Mouse (Mus musculus) midbrain, embryonic 10.5 days (tissue): ENCODE results near the gene Uqcrh. TPM values are rescaled to one million over a fixed set of nuclear protein-coding genes. Genes with fewer than 3 reads are reported as not detected.

Source experiments
- DNase-seq: peaks from one replicate; pipeline ENCODE4 v3.0.0-alpha.2; 2017; ENCODE audit warnings: low spot score
- H3K27ac ChIP-seq: fragments of 300-500 bp; sonication (generic); replicated peaks from 2 replicates; pipeline ENCODE4 v1.5.1; 2016; ENCODE audit warnings: mild to moderate bottlenecking
- H3K27me3 ChIP-seq: fragments of 300-500 bp; sonication (generic); 2 replicates; pipeline ENCODE4 v1.6.1; 2016; ENCODE audit warnings: low read depth, mild to moderate bottlenecking; ENCODE audit not compliant: poor library complexity, severe bottlenecking
- H3K36me3 ChIP-seq: fragments of 300-500 bp; sonication (generic); 2 replicates; pipeline ENCODE4 v1.6.1; 2016; ENCODE audit warnings: mild to moderate bottlenecking, moderate library complexity
- H3K4me1 ChIP-seq: fragments of 300-500 bp; sonication (generic); 2 replicates; pipeline ENCODE4 v1.6.1; 2016
- H3K4me3 ChIP-seq: fragments of 300-500 bp; sonication (generic); 2 replicates; pipeline ENCODE4 v1.5.1; 2016; ENCODE audit warnings: mild to moderate bottlenecking, moderate library complexity
- H3K9me3 ChIP-seq: fragments of 300-500 bp; sonication (generic); replicated peaks from 2 replicates; pipeline ENCODE4 v1.6.1; 2016; ENCODE audit warnings: mild to moderate bottlenecking
- WGBS: fragments of 180-500 bp; shearing (Covaris S2); methylation state at CpG from one replicate; pipeline ENCODE4 v1.1.7; 2016; 5-methylcytosine and 5-hydroxymethylcytosine counted together
- polyA plus RNA-seq: library from polyadenylated mRNA; unstranded; fragments of >200 nt; fragmentation: Nextera tagmentation; extraction: Ambion mirVana; gene quantifications from 2 replicates; pipeline ENCODE4 v1.2.1, GENCODE M21; 2016

Uqcrh gene
- polyA plus RNA-seq, 1 experiment from 2014 or later, result 449 TPM

DNA sequence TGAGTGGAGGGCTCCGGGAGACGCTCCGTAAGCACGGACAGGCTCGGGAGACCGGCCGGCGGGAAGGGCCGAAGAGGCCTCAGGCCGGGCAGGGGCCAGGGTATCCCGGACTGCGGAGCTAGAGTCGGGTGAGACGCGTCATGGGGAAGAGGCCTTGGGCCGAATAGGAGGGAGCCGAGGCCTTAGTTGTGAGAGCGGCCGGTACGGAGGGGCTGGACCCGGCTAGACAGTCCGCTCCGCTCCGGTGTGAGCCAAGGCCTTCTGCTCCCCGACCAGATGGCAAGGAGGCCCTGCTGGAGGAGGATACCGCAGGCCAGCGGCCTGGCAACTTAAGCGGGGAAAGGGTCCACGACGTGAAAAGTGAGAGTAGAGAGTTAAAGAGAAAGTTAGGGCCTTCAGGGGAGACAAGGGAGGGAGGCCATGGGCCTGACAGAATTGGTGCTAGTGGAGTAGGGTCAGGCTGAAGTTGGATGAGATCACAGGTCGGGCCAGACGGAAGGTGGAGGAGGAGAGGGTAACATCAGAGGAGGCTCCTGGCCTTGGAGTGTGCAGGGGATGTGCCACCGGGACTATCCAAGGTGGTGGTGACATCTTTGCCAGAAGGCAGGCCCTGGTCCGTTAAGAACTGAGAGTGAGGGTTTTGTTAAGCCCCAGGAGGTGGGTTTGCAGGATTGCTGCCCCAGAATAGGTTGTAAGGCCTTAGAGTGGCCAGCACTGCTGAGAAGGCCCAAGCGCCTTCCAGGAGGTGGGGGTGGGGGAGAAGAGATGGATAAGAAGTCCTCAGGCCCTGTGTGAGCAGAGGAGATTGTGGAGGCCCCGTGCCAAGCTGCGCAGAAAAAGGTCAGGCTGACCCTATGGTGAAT lies 1.7 kb upstream of the Uqcrh start:
- Histone ChIP-seq H3K27me3 (no peaks in the 10 kb centered on the region), H3K4me1 (peaks cover 37% of the 10 kb centered on the region), H3K4me3 (peak overlapping the region; percentile 99), H3K9me3 (no peaks in the 10 kb centered on the region), H3K36me3 (peaks cover 26% of the 10 kb centered on the region), H3K27ac (peak overlapping the region; percentile 99)
- 2% methylated on average over 37 of the region's 37 CpGs for WGBS
- peak; percentile 60 for DNase-seq

GRCm38 (mm10) chr4:116075631-116076368 lies 929 bp upstream of the Uqcrh start:
- peaks cover 37% of the 10 kb centered on the region for H3K4me1 ChIP-seq
- peaks cover 23% of the 10 kb centered on the region for H3K36me3 ChIP-seq
- peak overlapping the region; percentile 99 for H3K27ac ChIP-seq
- no peaks in the 10 kb centered on the region for H3K27me3 ChIP-seq
- 1% methylated on average over 77 of the region's 77 CpGs for WGBS
- peak overlapping the region; percentile 99 for H3K4me3 ChIP-seq
- DNase-seq, result peak; percentile 85
- H3K9me3 ChIP-seq, result no peaks in the 10 kb centered on the region

DNA sequence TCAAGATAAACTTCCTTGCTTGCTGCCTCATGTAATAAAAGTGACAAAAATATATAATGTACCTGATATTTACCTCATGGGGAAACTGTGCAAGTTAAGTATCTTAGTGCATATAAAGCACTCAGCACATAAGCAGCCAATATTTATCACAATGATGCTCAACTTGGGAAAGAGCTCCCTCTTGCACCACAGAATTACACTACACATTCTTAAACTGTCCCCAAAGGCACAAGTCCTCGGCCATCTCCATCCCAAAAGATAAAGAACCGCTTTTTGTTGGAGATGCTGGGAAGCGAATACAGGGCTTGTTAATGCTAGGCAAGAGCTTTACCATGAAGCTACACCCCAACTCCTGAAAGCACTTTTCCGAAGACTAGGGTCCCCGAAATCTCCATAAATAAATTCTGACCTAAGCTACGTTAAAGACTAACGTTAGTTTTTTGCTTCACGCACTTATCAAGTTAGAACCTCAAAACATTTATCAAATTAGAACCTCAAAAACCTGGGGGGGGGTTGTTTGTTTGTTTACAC lies 661 bp downstream of the Uqcrh start:
- peak overlapping the region; percentile 99 for H3K4me3 ChIP-seq
- DNase-seq, result no peak
- 4% methylated on average over 8 of the region's 8 CpGs for WGBS

GRCm38 (mm10) chr4:116073146-116073545 lies 1.7 kb downstream of the Uqcrh start:
- Histone ChIP-seq H3K36me3 (peaks cover 32% of the 10 kb centered on the region), H3K4me1 (peaks cover 37% of the 10 kb centered on the region), H3K4me3 (peak overlapping the region; percentile 99; the same call in 1 of the 2 replicates), H3K27ac (no peak overlapping the region), H3K9me3 (no peaks in the 10 kb centered on the region), H3K27me3 (no peaks in the 10 kb centered on the region)
- no peak for DNase-seq
- WGBS, result 62% methylated on average over 4 of the region's 4 CpGs

More for the DNA sequence above, 661 bp downstream of the Uqcrh start:
- Histone ChIP-seq H3K27me3 (no peaks in the 10 kb centered on the region), H3K4me1 (peaks cover 37% of the 10 kb centered on the region), H3K27ac (peak overlapping the region; percentile 99), H3K9me3 (no peaks in the 10 kb centered on the region), H3K36me3 (peaks cover 23% of the 10 kb centered on the region)

GRCm38 (mm10) chr4:116070116-116070515 lies 4.8 kb downstream of the Uqcrh start:
- 92% methylated on average over 6 of the region's 6 CpGs for WGBS
- peaks cover 62% of the 10 kb centered on the region for H3K36me3 ChIP-seq
- DNase-seq, result no peak
- no peak overlapping the region for H3K27ac ChIP-seq
- no peaks in the 10 kb centered on the region for H3K9me3 ChIP-seq
- H3K27me3 ChIP-seq, result no peaks in the 10 kb centered on the region
- H3K4me1 ChIP-seq, result peaks cover 19% of the 10 kb centered on the region
- H3K4me3 ChIP-seq, result no peak overlapping the region

- peaks cover 41% of the 10 kb centered on the region for H3K36me3 ChIP-seq
- no peak for DNase-seq
- no peak overlapping the region for H3K27ac ChIP-seq
- H3K4me3 ChIP-seq, result no peak overlapping the region
- H3K4me1 ChIP-seq, result 0 out of 2 replicates have a peak, but pooled peaks cover 4% of the 10 kb centered on the region
- 57% methylated on average over 1 of the region's 1 CpGs for WGBS
- H3K9me3 ChIP-seq, result no peaks in the 10 kb centered on the region
- H3K27me3 ChIP-seq, result no peaks in the 10 kb centered on the region
These were observed 11.0 kb downstream of the Uqcrh start for GRCm38 (mm10) chr4:116063855-116064254.

DNA sequence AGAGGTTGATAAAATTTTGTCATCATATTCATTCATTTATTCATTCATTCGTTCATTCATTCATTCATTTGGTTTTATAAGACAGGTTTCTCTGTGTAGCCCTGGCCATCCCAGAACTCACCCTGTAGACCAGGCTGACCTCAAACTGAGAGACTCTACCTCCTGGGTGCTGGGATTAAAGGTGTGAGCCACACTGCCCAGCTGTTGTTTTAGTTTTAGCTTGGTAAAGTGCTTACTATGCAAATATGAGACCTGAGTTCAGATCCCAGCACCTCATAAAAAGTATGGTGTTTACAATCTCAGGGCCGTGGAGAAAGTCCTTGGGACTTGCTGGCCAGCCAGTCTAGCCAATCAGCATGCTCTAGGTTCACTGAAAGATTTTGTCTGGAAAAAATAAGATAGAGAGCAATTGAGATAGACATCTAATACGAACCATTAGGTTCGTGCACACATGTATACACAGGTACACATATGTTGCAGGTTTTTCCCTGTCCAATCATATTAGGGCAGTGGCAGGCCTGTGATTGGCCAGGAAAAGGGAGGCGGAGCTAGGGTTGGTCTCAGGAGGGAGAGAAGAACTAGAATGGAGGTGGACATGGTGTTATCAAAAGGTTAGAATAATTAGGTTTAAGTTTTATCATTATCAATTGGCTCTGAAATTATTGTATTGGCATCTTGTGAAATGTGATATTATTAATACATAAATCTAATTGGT lies 15.7 kb downstream of the Uqcrh start:
- 82% methylated on average over 5 of the region's 5 CpGs for WGBS

GRCm38 (mm10) chr4:116057559-116057958 lies 17.3 kb downstream of the Uqcrh start:
- Histone ChIP-seq H3K36me3 (no peaks in the 10 kb centered on the region), H3K4me3 (no peak overlapping the region), H3K4me1 (peaks cover 16% of the 10 kb centered on the region), H3K9me3 (no peaks in the 10 kb centered on the region), H3K27me3 (no peaks in the 10 kb centered on the region), H3K27ac (no peak overlapping the region)
- WGBS, result 0% methylated on average over 1 of the region's 1 CpGs
- no peak for DNase-seq

More for the DNA sequence above, 15.7 kb downstream of the Uqcrh start:
- no peaks in the 10 kb centered on the region for H3K27me3 ChIP-seq
- no peak overlapping the region for H3K4me3 ChIP-seq
- no peaks in the 10 kb centered on the region for H3K36me3 ChIP-seq
- no peaks in the 10 kb centered on the region for H3K9me3 ChIP-seq
- no peak overlapping the region for H3K27ac ChIP-seq
- H3K4me1 ChIP-seq, result peaks cover 7% of the 10 kb centered on the region; the same call in 1 of the 2 replicates
- no peak for DNase-seq

DNA sequence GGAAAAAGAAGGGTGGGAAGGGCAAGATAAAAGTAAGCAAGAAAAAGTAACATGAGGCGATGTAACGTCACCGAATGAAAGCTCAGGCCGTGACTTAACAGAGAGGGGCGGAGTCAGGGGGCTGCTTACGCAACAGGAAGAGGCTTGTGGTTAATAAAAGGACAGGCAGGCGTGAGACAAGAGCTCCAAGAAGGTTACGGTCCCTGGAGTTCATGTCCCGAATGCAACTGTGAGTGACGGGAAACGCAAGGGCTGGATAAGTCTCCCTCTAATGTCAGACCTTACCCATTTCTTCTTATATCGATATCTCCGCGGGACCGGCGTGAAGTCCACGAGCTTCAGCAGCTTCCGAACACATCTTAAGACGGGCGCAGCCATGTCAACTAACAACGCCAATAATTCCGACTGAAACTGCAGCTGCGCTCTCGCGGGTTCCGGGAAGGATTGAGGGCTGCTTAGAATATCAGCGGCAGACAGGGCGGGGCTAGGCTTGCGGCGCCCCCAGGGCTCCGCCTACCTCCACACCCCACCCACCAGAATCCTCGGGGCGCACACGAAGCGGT lies 21.4 kb downstream of the Uqcrh start, which contains the start of gene Nsun4:
Gene Nsun4 (minus strand): TSS at position 478 of the 563 bp plus-strand sequence.
- under 1% methylated on average over 35 of the region's 35 CpGs for WGBS
- Histone ChIP-seq H3K4me3 (peak within 1 kb of the TSS; percentile 69), H3K9me3 (no peaks in the 10 kb centered on the region)

DNA sequence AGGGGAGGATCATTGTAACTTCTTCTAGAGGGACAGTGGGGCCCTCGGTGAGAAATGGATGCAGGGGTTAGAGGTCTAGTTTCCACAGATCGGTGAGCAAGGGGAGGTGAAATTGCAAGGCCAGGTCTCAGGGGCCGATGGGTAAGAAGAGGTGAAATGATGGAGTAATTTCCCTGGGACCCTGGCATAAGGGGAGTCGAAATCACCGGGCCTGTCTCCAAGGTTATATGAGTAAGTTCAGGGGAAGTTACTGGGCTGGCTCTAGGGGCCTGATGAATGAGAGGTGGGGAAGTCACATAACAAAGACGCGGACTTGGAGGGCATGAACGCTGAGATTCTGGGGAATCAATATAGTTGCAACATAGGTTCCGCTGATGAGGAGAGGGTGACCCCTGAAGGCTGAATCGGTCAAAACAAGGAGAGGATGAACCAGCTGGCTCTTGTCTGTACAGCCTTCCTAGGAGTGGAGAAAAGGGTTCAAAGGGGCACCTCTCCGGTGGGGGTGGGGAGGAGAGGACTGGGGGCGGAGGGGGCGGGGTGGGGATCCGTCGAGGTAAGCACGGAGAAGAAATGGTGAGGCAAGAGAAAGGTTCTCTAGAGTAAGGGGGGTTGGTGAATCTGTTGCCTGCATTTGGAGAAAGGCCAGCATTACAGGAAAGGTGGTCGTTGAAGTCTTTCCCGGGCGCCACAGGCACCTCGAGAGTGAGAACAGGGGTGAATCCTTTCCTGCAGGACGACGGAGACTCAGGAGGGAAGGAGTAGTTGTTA lies 22.2 kb downstream of the Uqcrh start:
- H3K27ac ChIP-seq, result peak overlapping the region; percentile 84
- H3K36me3 ChIP-seq, result peaks cover 7% of the 10 kb centered on the region
- H3K4me1 ChIP-seq, result peaks cover 21% of the 10 kb centered on the region
- H3K4me3 ChIP-seq, result peak overlapping the region; percentile 69
- no peaks in the 10 kb centered on the region for H3K9me3 ChIP-seq
- WGBS, result 9% methylated on average over 22 of the region's 22 CpGs
- DNase-seq, result peak; percentile 52
- H3K27me3 ChIP-seq, result no peaks in the 10 kb centered on the region

More for the DNA sequence above, 21.4 kb downstream of the Uqcrh start, which contains the start of gene Nsun4:
- Histone ChIP-seq H3K27ac (peak within 1 kb of the TSS; percentile 84), H3K36me3 (no peaks in the 10 kb centered on the region), H3K4me1 (peaks cover 21% of the 10 kb centered on the region), H3K27me3 (no peaks in the 10 kb centered on the region)
- peak; percentile 86 for DNase-seq

- H3K4me1 ChIP-seq, result peaks cover 18% of the 10 kb centered on the region
- H3K4me3 ChIP-seq, result no peak overlapping the region
- WGBS, result 85% methylated on average over 3 of the region's 3 CpGs
- H3K36me3 ChIP-seq, result peaks cover 24% of the 10 kb centered on the region
- no peaks in the 10 kb centered on the region for H3K27me3 ChIP-seq
- no peaks in the 10 kb centered on the region for H3K9me3 ChIP-seq
- no peak overlapping the region for H3K27ac ChIP-seq
- no peak for DNase-seq
These were observed 25.7 kb downstream of the Uqcrh start for GRCm38 (mm10) chr4:116049211-116049610.
